Mouse (Mus musculus): ENCODE measurements around the gene Ccdc60.

- TF ChIP-seq CTCF (IDR thresholded peaks at IDR 0.05; ENCODE audit: control insufficient read depth, insufficient read depth, insufficient read length) (no peak), MYOG (IDR thresholded peaks at IDR 0.05; ENCODE audit: control insufficient read depth, extremely low read depth, insufficient read length) (no peak)
Measured at GRCm38 (mm10) chr5:116243622-116244021, 45.2 kb downstream of the Ccdc60 start.

Data from C2C12 (cell line).